ENCODE assay signal across 9 mouse cellular contexts in the genomic region with DNA sequence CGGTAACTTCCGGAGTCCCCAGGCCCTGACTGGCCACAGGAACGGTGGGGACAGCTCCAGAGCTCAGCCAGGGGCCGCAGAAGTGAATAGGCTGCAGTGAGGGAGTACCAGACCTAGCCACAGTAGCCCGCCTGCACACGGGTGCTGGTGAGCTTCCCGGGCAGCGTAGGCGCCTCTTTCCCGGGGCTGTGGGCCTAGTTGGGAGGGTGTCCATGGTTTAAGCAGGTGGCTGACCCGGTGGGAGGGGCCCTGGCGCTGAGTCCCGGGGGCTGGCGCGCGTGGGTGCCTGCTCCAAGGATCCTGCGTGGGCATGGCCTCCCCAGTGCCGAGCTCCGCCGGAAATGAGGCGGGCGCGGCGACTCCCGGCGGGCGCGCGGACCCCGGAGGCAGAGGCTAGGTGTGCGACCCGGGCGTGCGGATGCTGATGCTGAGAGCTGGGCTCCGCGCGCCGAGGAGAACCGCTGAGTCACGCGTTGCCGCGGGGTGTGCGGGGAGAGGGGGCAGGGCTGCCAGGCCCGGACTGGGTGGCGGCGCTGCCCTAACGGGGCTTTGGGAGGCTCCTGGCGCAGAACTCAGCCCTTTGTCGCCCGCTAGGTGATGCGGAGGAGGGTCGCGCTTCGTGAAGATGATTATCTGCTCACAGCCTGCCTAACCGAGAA. TPM values are rescaled to one million over a fixed set of nuclear protein-coding genes. Genes with fewer than 3 reads are reported as not detected.
DNase-seq lines count a peak whose midpoint lies in the region; ATAC-seq and TF ChIP-seq lines count a peak whose summit lies in the region.
"Had no signal": no experiment of that assay in that cellular context is flagged by ENCODE, and none has a peak within 500 bp of the region (broad histone marks: within the 10 kb centered on the region; RNA-seq: fewer than 3 reads in every experiment).

No protein-coding gene starts in this region.

- no peak for TF ChIP-seq CTCF in gastrocnemius, adult 2 months (IDR thresholded peaks at IDR 0.05)
- TF ChIP-seq CTCF in intestine, postnatal 0 days (IDR thresholded peaks at IDR 0.05; ENCODE audit: low read depth), result no peak

- peak overlapping the region; percentile 58 for H3K9ac ChIP-seq in ES-E14 (ENCODE audit: insufficient read depth, low read depth, low read length, poor library complexity, severe bottlenecking)
- no peak overlapping the region; the same call in 1 of the 2 replicates for H3K9ac ChIP-seq in embryonic facial prominence, embryonic 11.5 days (replicated peaks; ENCODE audit: low read length)
- no peak overlapping the region for H3K9ac ChIP-seq in intestine, postnatal 0 days (ENCODE audit: low read depth, low read length)
- H3K9ac ChIP-seq in midbrain, embryonic 14.5 days (replicated peaks; ENCODE audit: low read length), result peak overlapping the region; percentile 69

- intact Hi-C loops in gastrocnemius, adult 2 months (cut with DNase I), result no loop called here

- ATAC-seq in embryonic facial prominence, embryonic 11.5 days (replicated peaks; ENCODE audit: insufficient number of reproducible peaks, low FRiP score, low TSS enrichment, low read depth), result no peak
- ATAC-seq in intestine, postnatal 0 days, result no peak
- peak; percentile 53 for ATAC-seq in midbrain, embryonic 14.5 days (ENCODE audit: low FRiP score, low TSS enrichment)
- ATAC-seq in erythroid progenitor cell, adult 5-6 weeks (replicated peaks; ENCODE audit: low FRiP score, poor library complexity, severe bottlenecking), result no peak

- no peak for DNase-seq in gastrocnemius, adult 2 months
- no peak for DNase-seq in gastrocnemius, adult 8-10 months (ENCODE audit: low spot score in 2 of 2)
- no peak for DNase-seq in ES-E14 (ENCODE audit: low read depth, low spot score)
- DNase-seq in embryonic facial prominence, embryonic 11.5 days (ENCODE audit: low spot score), result peak; percentile 26
- peak; percentile 75 for DNase-seq in midbrain, embryonic 14.5 days
- no peak for DNase-seq in yolk sac, embryonic 10.5 days (ENCODE audit: low spot score)

- peaks cover 0 to 2% of the 10 kb centered on the region in 2 experiments; a peak in 1 of 4 replicates for H3K4me1 ChIP-seq in ES-E14 (ENCODE audit: control insufficient read depth in 2 of 2, insufficient read depth in 2 of 2, low read length in 2 of 2, poor library complexity in 1 of 2)
- H3K4me1 ChIP-seq in embryonic facial prominence, embryonic 11.5 days (ENCODE audit: control insufficient read depth, insufficient read depth, low read length), result no peaks in the 10 kb centered on the region
- no peaks in the 10 kb centered on the region for H3K4me1 ChIP-seq in intestine, postnatal 0 days (replicated peaks; ENCODE audit: control insufficient read depth, insufficient read depth, low read length)
- H3K4me1 ChIP-seq in midbrain, embryonic 14.5 days (ENCODE audit: control insufficient read depth, insufficient read depth, low read length), result no peaks in the 10 kb centered on the region

- no peaks in the 10 kb centered on the region for H3K9me3 ChIP-seq in ES-E14 (ENCODE audit: control insufficient read depth, insufficient read depth, low read depth, low read length)
- H3K9me3 ChIP-seq in embryonic facial prominence, embryonic 11.5 days (replicated peaks; ENCODE audit: control insufficient read depth, low read length), result no peaks in the 10 kb centered on the region
- H3K9me3 ChIP-seq in intestine, postnatal 0 days (ENCODE audit: control insufficient read depth), result 0 out of 2 replicates have a peak, but pooled peaks cover 2% of the 10 kb centered on the region
- no peaks in the 10 kb centered on the region for H3K9me3 ChIP-seq in midbrain, embryonic 14.5 days (ENCODE audit: control insufficient read depth, low read length)

- in situ Hi-C loops in ES-E14 (cut with MboI; ENCODE audit: low sequenced_read_pairs in 2 of 2, unreplicated experiment in 2 of 2), result no loop called here

- H3K27ac ChIP-seq in gastrocnemius, adult 2 months, result no peak overlapping the region
- no peak overlapping the region for H3K27ac ChIP-seq in ES-E14 (ENCODE audit: insufficient read depth, low read depth, low read length, poor library complexity, severe bottlenecking)
- no peak overlapping the region for H3K27ac ChIP-seq in embryonic facial prominence, embryonic 11.5 days (replicated peaks; ENCODE audit: low read depth, low read length)
- no peak overlapping the region for H3K27ac ChIP-seq in intestine, postnatal 0 days (ENCODE audit: low read depth, low read length)
- peak overlapping the region; percentile 65 for H3K27ac ChIP-seq in midbrain, embryonic 14.5 days (replicated peaks; ENCODE audit: low read depth, low read length)

- peaks cover 59% of the 10 kb centered on the region for H3K27me3 ChIP-seq in embryonic facial prominence, embryonic 11.5 days (ENCODE audit: control insufficient read depth, insufficient read depth, low read length)
- peaks cover 66% of the 10 kb centered on the region for H3K27me3 ChIP-seq in intestine, postnatal 0 days (replicated peaks; ENCODE audit: control insufficient read depth, insufficient read depth, low read length)
- H3K27me3 ChIP-seq in midbrain, embryonic 14.5 days (ENCODE audit: control insufficient read depth, insufficient read depth, low read length), result peaks cover 64% of the 10 kb centered on the region

- 1% methylated on average over 44 of the region's 56 CpGs for WGBS in embryonic facial prominence, embryonic 11.5 days
- WGBS in intestine, postnatal 0 days, result under 1% methylated on average over 56 of the region's 56 CpGs
- WGBS in midbrain, embryonic 14.5 days, result under 1% methylated on average over 56 of the region's 56 CpGs

- H3K36me3 ChIP-seq in ES-E14 (ENCODE audit: control insufficient read depth, insufficient read depth, low read length, poor library complexity, severe bottlenecking), result no peaks in the 10 kb centered on the region
- H3K36me3 ChIP-seq in embryonic facial prominence, embryonic 11.5 days (replicated peaks; ENCODE audit: control insufficient read depth, insufficient read depth, low read depth, low read length), result no peaks in the 10 kb centered on the region
- H3K36me3 ChIP-seq in intestine, postnatal 0 days (ENCODE audit: control insufficient read depth, insufficient read depth), result no peaks in the 10 kb centered on the region
- no peaks in the 10 kb centered on the region for H3K36me3 ChIP-seq in midbrain, embryonic 14.5 days (ENCODE audit: control insufficient read depth, insufficient read depth, low read length)

- peak overlapping the region; percentile 92 for H3K4me2 ChIP-seq in embryonic facial prominence, embryonic 11.5 days (ENCODE audit: low read depth, low read length)
- no peak overlapping the region for H3K4me2 ChIP-seq in intestine, postnatal 0 days (replicated peaks; ENCODE audit: low read depth)
- H3K4me2 ChIP-seq in midbrain, embryonic 14.5 days (ENCODE audit: low read length), result peak overlapping the region; percentile 66

- H3K4me3 ChIP-seq in gastrocnemius, adult 2 months, result peak overlapping the region; percentile 34
- peak overlapping the region; percentile 72 to 74 for H3K4me3 ChIP-seq in ES-E14 (ENCODE audit: insufficient read depth in 1 of 2, low read depth in 1 of 2, low read length in 2 of 2, poor library complexity in 1 of 2, severe bottlenecking in 1 of 2)
- peak overlapping the region; percentile 30 for H3K4me3 ChIP-seq in embryonic facial prominence, embryonic 11.5 days (ENCODE audit: low read depth, low read length)
- 0 out of 2 replicates have a peak overlapping the region, but pooled peaks have one; percentile 7 for H3K4me3 ChIP-seq in intestine, postnatal 0 days (ENCODE audit: low read depth, low read length)
- H3K4me3 ChIP-seq in midbrain, embryonic 14.5 days (replicated peaks; ENCODE audit: low read depth, low read length), result peak overlapping the region; percentile 52

TF ChIP-seq in ES-E14, 5 proteins besides CTCF, POLR2A, EP300 and RAD21:
- TF ChIP-seq MAFK (IDR thresholded peaks at IDR 0.05; ENCODE audit: insufficient read depth, low read depth, low read length) (peak; percentile 74), HCFC1 (IDR thresholded peaks at IDR 0.05; ENCODE audit: borderline replicate concordance, insufficient read depth, low read length) (no peak)

RNA-seq across cellular contexts. Expression of gene Ppp2r2c, which starts 1.4 kb away (rescaled TPM):
- total RNA-seq in gastrocnemius, adult 2 months (2021), result under 1 TPM; 0.17 to 0.18 TPM
- total RNA-seq in gastrocnemius, adult 8-10 months (2022), result 1 to 10 TPM in 1 of 4 experiments, under 1 TPM in 3; 0.27 to 1.1 (median 0.37) TPM
- 7.3 and 8.1 TPM in 2 replicates for total RNA-seq in ES-E14 (2012; rRNA removed)
- polyA plus RNA-seq in embryonic facial prominence, embryonic 11.5 days (2014; fragmentation: Nextera tagmentation; extraction: Ambion mirVana), result 1.2 and 1.4 TPM in 2 replicates
- polyA plus RNA-seq in intestine, postnatal 0 days (2015; fragmentation: Nextera tagmentation; extraction: Ambion mirVana), result 0.95 and 1.0 TPM in 2 replicates
- polyA plus RNA-seq in midbrain, embryonic 14.5 days (2014; fragmentation: Nextera tagmentation; extraction: Ambion mirVana), result 38.3 and 44.6 TPM in 2 replicates
- total RNA-seq in erythroid progenitor cell, adult 5-6 weeks (2015; ENCODE audit: low replicate concordance), result not detected in 2 replicates
- not detected in 2 replicates for total RNA-seq in erythroid progenitor cell, adult 5-6 weeks (2017; ENCODE audit: low replicate concordance)
- total RNA-seq: neutrophil, adult 5-6 weeks had no signal

RNA-seq across cellular contexts. Expression of gene Man2b2, which starts 39.3 kb away (rescaled TPM):
- total RNA-seq in gastrocnemius, adult 2 months (2021), result 1 to 10 TPM; 4.7 to 6.2 TPM
- total RNA-seq in gastrocnemius, adult 8-10 months (2022), result 1 to 10 TPM; 3.7 to 6.0 (median 5.1) TPM
- total RNA-seq in ES-E14 (2012; rRNA removed), result 11.6 and 15.1 TPM in 2 replicates
- 7.7 and 9.1 TPM in 2 replicates for polyA plus RNA-seq in embryonic facial prominence, embryonic 11.5 days (2014; fragmentation: Nextera tagmentation; extraction: Ambion mirVana)
- 99.0 and 116 TPM in 2 replicates for polyA plus RNA-seq in intestine, postnatal 0 days (2015; fragmentation: Nextera tagmentation; extraction: Ambion mirVana)
- 7.8 and 10.3 TPM in 2 replicates for polyA plus RNA-seq in midbrain, embryonic 14.5 days (2014; fragmentation: Nextera tagmentation; extraction: Ambion mirVana)
- 7.2 and 14.3 TPM in 2 replicates for total RNA-seq in erythroid progenitor cell, adult 5-6 weeks (2015; ENCODE audit: low replicate concordance)
- 2.7 and 3.8 TPM in 2 replicates for total RNA-seq in erythroid progenitor cell, adult 5-6 weeks (2017; ENCODE audit: low replicate concordance)

Comparison
In these comparisons a context has a peak if more than half of its experiments do, and no peak if none do; other contexts are left out.
1. DNase-seq: peak in embryonic facial prominence, embryonic 11.5 days (single experiment) and midbrain, embryonic 14.5 days (single experiment); none in gastrocnemius, adult 2 months (single experiment), gastrocnemius, adult 8-10 months (0 of 2), ES-E14 (single experiment) and yolk sac, embryonic 10.5 days (single experiment).
2. H3K4me3 ChIP-seq: peak in every context shown above with its lines; median percentile 73 in ES-E14; 52 in midbrain, embryonic 14.5 days; 34 in gastrocnemius, adult 2 months; 30 in embryonic facial prominence, embryonic 11.5 days; 7 in intestine, postnatal 0 days.
3. H3K9ac ChIP-seq: peak in ES-E14 (single experiment) and midbrain, embryonic 14.5 days (single experiment); none in embryonic facial prominence, embryonic 11.5 days (single experiment) and intestine, postnatal 0 days (single experiment).